Mouse (Mus musculus) lung, embryonic 14.5 days (tissue): Measurements from ENCODE around the gene Nab2. TPM values are rescaled to one million over a fixed set of nuclear protein-coding genes. Genes with fewer than 3 reads are reported as not detected.

Experiments used
- ATAC-seq: fragments of 200-750 bp; cut with Nextera tagmentation; 2 replicates; pipeline ENCODE4 v1.8.0; 2017; ENCODE audit warnings: mild to moderate bottlenecking, moderate TSS enrichment, moderate library complexity; ENCODE audit not compliant: insufficient read depth
- DNase-seq: peaks from one replicate; pipeline ENCODE4 v3.0.0-alpha.2; 2015
- H3K27ac ChIP-seq: fragments of 300-500 bp; sonication (generic); 2 replicates; pipeline ENCODE4 v1.5.1; 2014; ENCODE audit warnings: low read depth, mild to moderate bottlenecking, moderate library complexity
- H3K27me3 ChIP-seq: fragments of 300-500 bp; sonication (generic); 2 replicates; pipeline ENCODE4 v1.6.1; 2014; ENCODE audit warnings: low read length, control low read depth; ENCODE audit not compliant: insufficient read depth
- H3K36me3 ChIP-seq: fragments of 300-500 bp; sonication (generic); 2 replicates; pipeline ENCODE4 v1.6.1; 2014; ENCODE audit warnings: control low read depth; ENCODE audit not compliant: insufficient read depth
- H3K4me1 ChIP-seq: fragments of 300-500 bp; sonication (generic); 2 replicates; pipeline ENCODE4 v1.6.1; 2014; ENCODE audit warnings: antibody characterized with exemption, control low read depth; ENCODE audit not compliant: insufficient read depth
- H3K4me2 ChIP-seq: fragments of 300-500 bp; sonication (generic); 2 replicates; pipeline ENCODE4 v1.6.1; 2014; ENCODE audit warnings: mild to moderate bottlenecking
- H3K4me3 ChIP-seq: fragments of 300-500 bp; sonication (generic); 2 replicates; pipeline ENCODE4 v1.5.1; 2014; ENCODE audit warnings: low read depth, low read length
- H3K9ac ChIP-seq: fragments of 300-500 bp; sonication (generic); 2 replicates; pipeline ENCODE4 v1.6.1; 2014
- H3K9me3 ChIP-seq: fragments of 300-500 bp; sonication (generic); 2 replicates; pipeline ENCODE4 v1.6.1; 2016; ENCODE audit warnings: low read depth, low read length, control low read depth
- CTCF ChIP-seq: IDR thresholded peaks from 2 replicates; pipeline ENCODE4 v1.5.1; 2016; ENCODE audit warnings: antibody characterized with exemption, low read depth
- WGBS: fragments of 180-500 bp; shearing (Covaris S2); extraction: QIAGEN DNeasy Blood & Tissue Kit; methylation state at CpG from one replicate; pipeline ENCODE4 v1.1.7; 2014; 5-methylcytosine and 5-hydroxymethylcytosine counted together
- polyA plus RNA-seq: library from polyadenylated mRNA; unstranded; fragments of >200 nt; fragmentation: Nextera tagmentation; extraction: Ambion mirVana; gene quantifications from 2 replicates; pipeline ENCODE4 v1.2.1, GENCODE M21; 2014

Gene Nab2
- polyA plus RNA-seq, 1 experiment from 2014 or later = 13.5 TPM

- TF ChIP-seq CTCF = no peak
- peak overlapping the region; percentile 88 for H3K4me2 ChIP-seq
- peaks cover 37% of the 10 kb centered on the region for H3K4me1 ChIP-seq
- H3K9me3 ChIP-seq = no peaks in the 10 kb centered on the region
- WGBS = 32% methylated on average over 13 of the region's 13 CpGs
- ATAC-seq (no peak), DNase-seq (no peak)
- peak overlapping the region; percentile 75 for H3K4me3 ChIP-seq
- H3K9ac ChIP-seq = peak overlapping the region; percentile 77
- no peak overlapping the region for H3K27ac ChIP-seq
- no peaks in the 10 kb centered on the region for H3K27me3 ChIP-seq
- H3K36me3 ChIP-seq = peaks cover 44% of the 10 kb centered on the region
Observed at GRCm38 (mm10) chr10:127664891-127665290, 3.5 kb downstream of the Nab2 start.

GRCm38 (mm10) chr10:127664166-127664565, 4.2 kb downstream of the Nab2 start:
- WGBS = 33% methylated on average over 16 of the region's 16 CpGs
- Histone ChIP-seq H3K9me3 (no peaks in the 10 kb centered on the region), H3K36me3 (peaks cover 49% of the 10 kb centered on the region), H3K4me3 (peak overlapping the region; percentile 75; the same call in 1 of the 2 replicates), H3K27ac (0 out of 2 replicates have a peak overlapping the region, but pooled peaks have one; percentile 10), H3K9ac (peak overlapping the region; percentile 77; the same call in 1 of the 2 replicates), H3K4me1 (peaks cover 31% of the 10 kb centered on the region), H3K4me2 (peak overlapping the region; percentile 88), H3K27me3 (no peaks in the 10 kb centered on the region)
- no peak for TF ChIP-seq CTCF
- no peak for ATAC-seq
- no peak for DNase-seq

- ATAC-seq (no peak), DNase-seq (peak; percentile 54)
- 25% methylated on average over 5 of the region's 5 CpGs for WGBS
- TF ChIP-seq CTCF = no peak
- H3K4me3 ChIP-seq = no peak overlapping the region
- peak overlapping the region; percentile 91 for H3K27ac ChIP-seq
- no peak overlapping the region for H3K9ac ChIP-seq
- no peaks in the 10 kb centered on the region for H3K9me3 ChIP-seq
- H3K36me3 ChIP-seq = peaks cover 49% of the 10 kb centered on the region
- peaks cover 31% of the 10 kb centered on the region for H3K4me1 ChIP-seq
- H3K4me2 ChIP-seq = peak overlapping the region; percentile 88
- H3K27me3 ChIP-seq = no peaks in the 10 kb centered on the region
Observed at GRCm38 (mm10) chr10:127663590-127663989, 4.8 kb downstream of the Nab2 start.

GRCm38 (mm10) chr10:127662666-127663253, 5.6 kb downstream of the Nab2 start:
- Histone ChIP-seq H3K9me3 (no peaks in the 10 kb centered on the region), H3K9ac (peak overlapping the region; percentile 40), H3K36me3 (peaks cover 49% of the 10 kb centered on the region), H3K27me3 (no peaks in the 10 kb centered on the region), H3K4me2 (peak overlapping the region; percentile 88), H3K27ac (peak overlapping the region; percentile 91), H3K4me3 (peak overlapping the region; percentile 27), H3K4me1 (peaks cover 31% of the 10 kb centered on the region)
- peak; percentile 61 for TF ChIP-seq CTCF
- 24% methylated on average over 19 of the region's 19 CpGs for WGBS
- DNase-seq (no peak), ATAC-seq (no peak)

- DNase-seq (peak; percentile 82), ATAC-seq (peak; percentile 55)
- Histone ChIP-seq H3K9ac (peak overlapping the region; percentile 46), H3K27ac (peak overlapping the region; percentile 91), H3K4me1 (peaks cover 31% of the 10 kb centered on the region), H3K27me3 (no peaks in the 10 kb centered on the region), H3K4me2 (peak overlapping the region; percentile 88), H3K36me3 (peaks cover 49% of the 10 kb centered on the region), H3K4me3 (peak overlapping the region; percentile 27), H3K9me3 (no peaks in the 10 kb centered on the region)
- TF ChIP-seq CTCF = no peak
- 6% methylated on average over 16 of the region's 16 CpGs for WGBS
Observed at GRCm38 (mm10) chr10:127661915-127662663, 6.3 kb downstream of the Nab2 start.

GRCm38 (mm10) chr10:127661291-127661914, 7.0 kb downstream of the Nab2 start:
- no peak for TF ChIP-seq CTCF
- H3K4me2 ChIP-seq = peak overlapping the region; percentile 88
- no peaks in the 10 kb centered on the region for H3K9me3 ChIP-seq
- WGBS = 13% methylated on average over 14 of the region's 14 CpGs
- peak overlapping the region; percentile 27 for H3K4me3 ChIP-seq
- H3K36me3 ChIP-seq = peaks cover 54% of the 10 kb centered on the region
- DNase-seq (no peak), ATAC-seq (no peak)
- H3K9ac ChIP-seq = peak overlapping the region; percentile 46
- H3K27ac ChIP-seq = peak overlapping the region; percentile 91
- peaks cover 31% of the 10 kb centered on the region for H3K4me1 ChIP-seq
- H3K27me3 ChIP-seq = no peaks in the 10 kb centered on the region

GRCm38 (mm10) chr10:127659551-127659950, 8.8 kb downstream of the Nab2 start:
- 73% methylated on average over 1 of the region's 1 CpGs for WGBS
- ATAC-seq (no peak), DNase-seq (no peak)
- no peak for TF ChIP-seq CTCF
- H3K9me3 ChIP-seq = no peaks in the 10 kb centered on the region
- peaks cover 63% of the 10 kb centered on the region for H3K36me3 ChIP-seq
- H3K27ac ChIP-seq = no peak overlapping the region
- H3K4me3 ChIP-seq = no peak overlapping the region
- no peaks in the 10 kb centered on the region for H3K27me3 ChIP-seq
- no peak overlapping the region for H3K4me2 ChIP-seq
- H3K9ac ChIP-seq = no peak overlapping the region
- peaks cover 25% of the 10 kb centered on the region for H3K4me1 ChIP-seq
